Mouse (Mus musculus) olfactory bulb, adult 2 months (tissue): ENCODE measurements around the gene Fuz.

Experiments used
- CTCF ChIP-seq: fragments of 200-500 bp; IDR thresholded peaks from 2 replicates; pipeline ENCODE4 v1.5.1; 2012; ENCODE audit warnings: low read depth, mild to moderate bottlenecking, low read length, moderate library complexity; ENCODE audit not compliant: insufficient read depth
- POLR2A ChIP-seq: fragments of 200-500 bp; IDR thresholded peaks from 2 replicates; pipeline ENCODE4 v1.6.1; 2012; ENCODE audit warnings: mild to moderate bottlenecking, low read depth, low read length, moderate library complexity; ENCODE audit not compliant: insufficient read depth

DNA sequence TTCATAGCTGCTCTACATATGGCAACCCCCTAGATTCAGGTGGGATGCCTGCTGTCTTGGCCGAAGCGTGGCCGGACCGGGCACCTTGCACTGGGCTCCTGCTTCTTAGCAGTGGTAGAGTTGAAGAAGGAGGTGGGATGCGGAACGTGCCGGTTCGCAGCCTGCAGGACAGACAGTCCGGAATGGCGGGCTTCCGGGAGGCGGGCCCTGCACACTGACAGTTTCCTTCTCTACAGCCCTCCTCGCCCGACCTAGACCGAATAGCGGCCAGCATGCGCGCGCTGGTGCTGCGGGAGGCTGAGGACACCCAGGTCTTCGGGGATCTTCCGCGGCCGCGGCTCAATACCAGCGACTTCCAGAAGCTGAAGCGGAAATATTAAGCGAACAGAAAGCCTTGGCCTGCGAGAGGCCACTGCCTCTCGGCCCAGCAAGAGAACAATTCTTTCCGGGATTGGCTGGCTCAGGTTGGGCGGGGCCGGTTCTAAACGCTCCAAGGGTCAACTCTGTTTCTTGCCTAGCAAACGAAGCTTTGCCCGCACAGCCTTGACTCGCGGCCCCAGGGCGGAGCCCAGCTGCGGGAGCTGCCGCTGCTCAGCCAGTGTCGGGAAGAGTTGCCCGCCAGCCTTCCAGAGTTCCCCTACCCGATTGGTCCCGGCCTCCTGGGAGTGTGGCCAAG is 41.4 kb upstream of the Fuz start:
- TF ChIP-seq CTCF, result no peak
- peak; percentile 48; the same call in 1 of the 2 replicates for TF ChIP-seq POLR2A
